Mouse (Mus musculus) E14TG2a.4 (cell line): ENCODE results near the gene Cenph.
A peak's percentile ranks its signal among the peaks of the same experiment; 100 is the strongest.

Experiments
- H3K27me3 ChIP-seq: 2 replicates; pipeline ENCODE4 v1.6.1; 2014; ENCODE audit warnings: low read length, control low read depth; ENCODE audit not compliant: insufficient read depth
- H3K36me3 ChIP-seq: 2 replicates; pipeline ENCODE4 v1.6.1; 2014; ENCODE audit warnings: low read length, control low read depth; ENCODE audit not compliant: insufficient read depth
- H3K4me1 ChIP-seq: replicated peaks from 2 replicates; pipeline ENCODE4 v1.6.1; 2014; ENCODE audit warnings: low read depth, low read length, control low read depth
- H3K4me3 ChIP-seq: replicated peaks from 2 replicates; pipeline ENCODE4 v1.5.1; 2014; ENCODE audit warnings: mild to moderate bottlenecking, low read length
- H3K9me3 ChIP-seq: 2 replicates; pipeline ENCODE4 v1.6.1; 2014; ENCODE audit warnings: low read length, control low read depth
- CTCF ChIP-seq: conservative IDR thresholded peaks from 2 replicates; pipeline ENCODE4 v1.5.1; 2014; ENCODE audit warnings: low read length
- NANOG ChIP-seq: IDR thresholded peaks from 2 replicates; pipeline ENCODE4 v1.6.1; 2014; ENCODE audit warnings: borderline replicate concordance, low read length, mixed read lengths
- POU5F1 ChIP-seq: IDR thresholded peaks from 2 replicates; pipeline ENCODE4 v1.6.1; 2014; ENCODE audit warnings: low read length, borderline replicate concordance

The Cenph gene

DNA sequence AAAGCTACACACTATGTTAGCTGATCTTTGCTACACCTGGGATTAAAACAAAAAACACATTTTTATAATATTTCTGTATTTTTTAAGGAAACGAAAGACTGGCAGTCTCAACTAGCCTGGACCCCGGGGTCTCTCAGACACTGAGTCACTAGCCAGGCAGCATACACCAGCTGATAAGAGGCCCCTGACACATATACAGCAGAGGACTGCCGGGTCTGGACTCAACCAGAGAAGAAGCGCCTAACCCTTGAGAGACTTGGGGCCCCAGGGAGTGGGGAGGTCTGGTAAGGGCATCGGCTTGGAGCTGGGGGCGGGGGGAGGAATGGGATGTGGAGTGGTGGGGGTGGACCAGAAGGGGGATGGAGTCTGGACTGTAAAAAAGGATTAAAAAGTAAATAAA is 22.7 kb downstream of the Cenph start:
- H3K9me3 ChIP-seq = no peaks in the 10 kb centered on the region
- H3K36me3 ChIP-seq = no peaks in the 10 kb centered on the region
- no peak for TF ChIP-seq CTCF
- no peak for TF ChIP-seq NANOG
- no peak for TF ChIP-seq POU5F1
- H3K4me1 ChIP-seq = peaks cover 9% of the 10 kb centered on the region
- peaks cover 17% of the 10 kb centered on the region; the same call in 1 of the 2 replicates for H3K27me3 ChIP-seq
- H3K4me3 ChIP-seq = no peak overlapping the region

- TF ChIP-seq POU5F1 (no peak), CTCF (no peak), NANOG (no peak)
- no peak overlapping the region for H3K4me3 ChIP-seq
- H3K36me3 ChIP-seq = no peaks in the 10 kb centered on the region
- peaks cover 17% of the 10 kb centered on the region; the same call in 1 of the 2 replicates for H3K27me3 ChIP-seq
- peaks cover 13% of the 10 kb centered on the region for H3K4me1 ChIP-seq
- no peaks in the 10 kb centered on the region for H3K9me3 ChIP-seq
These were observed 23.2 kb downstream of the Cenph start for GRCm38 (mm10) chr13:100752529-100752928.

DNA sequence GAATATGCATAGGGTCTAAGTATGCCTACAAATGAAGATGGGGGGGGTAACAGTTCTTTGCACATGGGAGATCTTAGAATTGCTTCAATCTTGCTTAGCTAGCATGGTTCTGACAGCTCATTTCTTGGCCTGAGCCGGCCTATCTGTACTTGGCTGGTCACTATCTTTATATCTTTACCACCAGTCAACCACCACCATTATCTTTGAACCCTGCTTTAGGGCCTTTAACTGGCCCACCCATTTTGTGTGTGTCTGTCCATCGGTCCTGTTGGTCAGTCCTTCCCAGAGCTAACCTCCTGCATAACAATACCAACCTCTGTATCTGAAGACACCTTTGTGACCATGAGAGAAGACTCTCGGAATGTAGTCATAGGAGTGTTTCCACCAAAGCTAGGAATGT is 24.3 kb downstream of the Cenph start:
- Histone ChIP-seq H3K4me3 (no peak overlapping the region), H3K27me3 (peaks cover 17% of the 10 kb centered on the region; the same call in 1 of the 2 replicates), H3K36me3 (no peaks in the 10 kb centered on the region), H3K4me1 (peaks cover 15% of the 10 kb centered on the region), H3K9me3 (no peaks in the 10 kb centered on the region)
- no peak for TF ChIP-seq POU5F1
- no peak for TF ChIP-seq CTCF
- no peak for TF ChIP-seq NANOG

DNA sequence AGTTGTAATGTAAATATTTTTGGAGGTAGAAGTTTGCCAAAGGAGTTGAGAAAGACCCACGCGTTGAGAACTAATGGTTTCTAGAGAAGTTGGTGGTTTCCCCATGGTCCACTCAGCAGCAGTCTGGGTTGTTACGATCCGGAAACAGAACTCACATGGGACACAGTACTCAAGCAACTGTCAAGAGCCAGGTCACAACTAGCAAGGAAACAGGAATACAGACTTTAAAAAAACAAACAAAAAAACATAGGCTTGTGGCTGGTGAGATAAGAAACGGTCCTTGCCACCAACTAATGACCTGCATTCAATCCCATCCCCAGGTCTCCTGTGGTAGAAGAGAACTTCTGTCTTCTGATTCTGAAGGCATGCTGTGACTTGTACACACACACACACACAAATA is 24.9 kb downstream of the Cenph start:
- TF ChIP-seq CTCF (no peak), NANOG (no peak), POU5F1 (no peak)
- Histone ChIP-seq H3K27me3 (peaks cover 17% of the 10 kb centered on the region; the same call in 1 of the 2 replicates), H3K36me3 (no peaks in the 10 kb centered on the region), H3K9me3 (no peaks in the 10 kb centered on the region), H3K4me1 (peaks cover 15% of the 10 kb centered on the region), H3K4me3 (no peak overlapping the region)

GRCm38 (mm10) chr13:100748638-100749037 is 27.1 kb downstream of the Cenph start:
- H3K27me3 ChIP-seq = peaks cover 11% of the 10 kb centered on the region; the same call in 1 of the 2 replicates
- no peak for TF ChIP-seq NANOG
- H3K36me3 ChIP-seq = no peaks in the 10 kb centered on the region
- peaks cover 25% of the 10 kb centered on the region for H3K4me1 ChIP-seq
- no peaks in the 10 kb centered on the region for H3K9me3 ChIP-seq
- H3K4me3 ChIP-seq = no peak overlapping the region

DNA sequence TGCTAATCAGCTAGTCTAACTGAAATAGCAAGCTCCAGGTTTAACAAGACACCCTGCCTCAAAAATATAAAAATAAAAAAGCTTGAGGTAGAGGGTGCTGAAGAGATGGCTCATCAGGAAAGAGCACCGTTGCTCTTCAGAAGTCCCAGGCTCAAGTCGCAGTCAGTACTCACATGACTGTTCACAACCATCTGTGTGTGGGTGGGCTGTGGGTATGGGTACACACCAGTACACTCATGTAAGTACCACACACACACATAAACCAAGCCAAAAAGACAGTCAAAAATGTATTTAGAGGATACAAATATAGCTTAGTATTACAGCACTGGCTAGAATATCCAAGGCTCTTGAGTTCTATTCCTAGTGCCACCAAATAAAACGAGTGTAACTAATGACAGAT is 29.6 kb downstream of the Cenph start:
- no peak for TF ChIP-seq POU5F1
- no peak for TF ChIP-seq CTCF
- no peak for TF ChIP-seq NANOG
- Histone ChIP-seq H3K4me1 (peaks cover 40% of the 10 kb centered on the region), H3K4me3 (no peak overlapping the region), H3K27me3 (no peaks in the 10 kb centered on the region), H3K36me3 (no peaks in the 10 kb centered on the region), H3K9me3 (no peaks in the 10 kb centered on the region)

DNA sequence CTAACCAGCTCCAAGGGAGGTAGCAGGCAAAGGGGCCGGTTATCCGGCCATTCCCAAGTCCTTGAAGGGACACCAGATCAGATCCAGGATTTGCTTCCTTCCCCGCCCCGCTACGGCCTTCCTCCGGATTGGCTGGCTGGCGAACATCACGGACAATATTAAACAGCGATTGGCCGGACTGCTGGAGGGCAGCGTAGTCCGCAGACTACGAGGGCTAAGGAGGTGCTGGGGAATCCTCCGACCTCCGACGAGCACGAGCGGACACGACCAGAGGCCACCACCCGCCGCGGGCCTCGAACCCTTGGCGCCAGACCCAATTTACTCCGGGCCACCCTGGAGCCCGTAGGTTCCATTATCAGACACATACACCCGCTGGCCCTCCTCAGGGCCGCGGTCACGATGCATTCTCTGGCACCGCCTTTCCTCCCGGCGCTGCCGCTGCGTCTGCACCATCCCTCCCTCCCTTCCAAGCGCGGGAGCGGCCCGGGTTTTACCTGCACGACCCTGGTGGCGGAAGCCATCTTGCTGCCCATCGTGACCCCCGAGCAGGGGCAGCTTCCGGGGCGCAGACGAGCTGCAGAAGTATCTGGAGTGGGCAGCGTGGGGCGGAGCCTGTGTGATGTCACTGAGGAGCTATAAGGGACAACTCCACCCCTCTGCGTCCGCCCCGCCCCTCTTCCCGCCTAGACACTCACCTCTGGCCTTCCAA is 31.5 kb downstream of the Cenph start, which contains the start of gene Mrps36:
Mrps36 (minus strand) TSS at position 624 of the 709 bp plus-strand sequence.
- Histone ChIP-seq H3K4me3 (peak within 1 kb of the TSS; percentile 97), H3K4me1 (peaks cover 37% of the 10 kb centered on the region)
- TF ChIP-seq CTCF (no peak), POU5F1 (no peak), NANOG (no peak)

DNA sequence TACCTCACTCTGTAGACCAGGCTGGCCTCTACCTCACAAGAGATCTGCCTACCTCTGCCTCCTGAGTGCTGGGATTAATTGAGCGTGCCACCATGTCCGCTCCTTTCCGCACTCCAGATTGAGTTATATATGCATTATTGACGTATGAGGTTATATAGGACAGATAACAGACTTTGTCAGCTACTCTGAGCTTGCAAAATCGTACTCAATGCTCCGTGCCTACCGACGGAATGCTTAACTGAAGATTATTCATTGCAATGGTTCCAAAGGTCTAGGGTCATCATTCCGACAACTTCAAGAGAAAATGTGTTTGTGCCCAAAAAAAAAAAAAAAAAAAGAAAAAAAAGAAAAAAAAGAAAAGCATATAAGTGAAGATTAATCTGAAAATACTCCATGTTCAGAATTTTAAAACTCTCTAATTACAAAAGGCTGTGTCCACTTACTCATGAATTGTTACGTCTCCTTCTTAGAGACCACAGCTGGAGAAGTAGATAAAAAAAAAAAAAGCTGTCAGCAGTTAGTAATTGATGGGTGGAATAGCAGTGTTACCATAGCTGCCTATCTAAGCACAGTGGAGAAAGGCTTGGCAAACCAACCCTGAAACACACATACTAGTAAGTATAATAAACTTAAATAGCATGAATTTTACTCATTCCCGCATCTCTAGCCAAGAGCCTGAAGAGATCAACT is 32.2 kb downstream of the Cenph start:
- no peaks in the 10 kb centered on the region for H3K9me3 ChIP-seq
- H3K27me3 ChIP-seq = no peaks in the 10 kb centered on the region
- H3K4me1 ChIP-seq = peaks cover 36% of the 10 kb centered on the region
- peaks cover 7% of the 10 kb centered on the region for H3K36me3 ChIP-seq
- peak overlapping the region; percentile 97 for H3K4me3 ChIP-seq
- TF ChIP-seq CTCF = no peak
- TF ChIP-seq NANOG = no peak
- no peak for TF ChIP-seq POU5F1

More for the DNA sequence above, 31.5 kb downstream of the Cenph start, which contains the start of gene Mrps36:
- H3K36me3 ChIP-seq = peaks cover 3% of the 10 kb centered on the region; the same call in 1 of the 2 replicates
- no peaks in the 10 kb centered on the region for H3K27me3 ChIP-seq
- H3K9me3 ChIP-seq = no peaks in the 10 kb centered on the region
